Mouse (Mus musculus) stomach, embryonic 16.5 days (tissue): Measurements from ENCODE around the gene Pde11a. TPM values are rescaled to one million over a fixed set of nuclear protein-coding genes. Genes with fewer than 3 reads are reported as not detected.

Source experiments
- ATAC-seq: fragments of 200-750 bp; cut with Nextera tagmentation; 2 replicates; pipeline ENCODE4 v1.8.0; 2017; ENCODE audit warnings: moderate number of reproducible peaks, moderate TSS enrichment; ENCODE audit not compliant: insufficient read depth, low FRiP score
- H3K27ac ChIP-seq: fragments of 300-500 bp; sonication (generic); 2 replicates; pipeline ENCODE4 v1.5.1; 2014; ENCODE audit warnings: low read length
- H3K27me3 ChIP-seq: fragments of 300-500 bp; sonication (generic); 2 replicates; pipeline ENCODE4 v1.6.1; 2014; ENCODE audit warnings: low read length, control low read depth, mixed read lengths; ENCODE audit not compliant: control insufficient read depth, insufficient read depth
- H3K36me3 ChIP-seq: fragments of 300-500 bp; sonication (generic); 2 replicates; pipeline ENCODE4 v1.6.1; 2014; ENCODE audit warnings: low read length; ENCODE audit not compliant: control insufficient read depth, insufficient read depth
- H3K4me1 ChIP-seq: fragments of 300-500 bp; sonication (generic); 2 replicates; pipeline ENCODE4 v1.6.1; 2014; ENCODE audit warnings: low read length, control low read depth, mixed read lengths; ENCODE audit not compliant: control insufficient read depth, insufficient read depth
- H3K4me2 ChIP-seq: fragments of 300-500 bp; sonication (generic); 2 replicates; pipeline ENCODE4 v1.6.1; 2014; ENCODE audit warnings: low read depth, low read length, mixed read lengths
- H3K4me3 ChIP-seq: fragments of 300-500 bp; sonication (generic); replicated peaks from 2 replicates; pipeline ENCODE4 v1.5.1; 2014; ENCODE audit warnings: mild to moderate bottlenecking, low read length
- H3K9ac ChIP-seq: fragments of 300-500 bp; sonication (generic); 2 replicates; pipeline ENCODE4 v1.6.1; 2014; ENCODE audit warnings: low read length
- H3K9me3 ChIP-seq: fragments of 300-500 bp; sonication (generic); replicated peaks from 2 replicates; pipeline ENCODE4 v1.6.1; 2016; ENCODE audit warnings: low read length, control low read depth; ENCODE audit not compliant: control insufficient read depth
- WGBS: fragments of 180-500 bp; shearing (Covaris S2); extraction: QIAGEN DNeasy Blood & Tissue Kit; methylation state at CpG from one replicate; pipeline ENCODE4 v1.1.7; 2014; 5-methylcytosine and 5-hydroxymethylcytosine counted together
- polyA plus RNA-seq: library from polyadenylated mRNA; unstranded; fragments of >200 nt; fragmentation: Nextera tagmentation; extraction: Ambion mirVana; gene quantifications from 2 replicates; pipeline ENCODE4 v1.2.1, GENCODE M21; 2015

Pde11a gene
- polyA plus RNA-seq, 1 experiment from 2014 or later: 0.08 TPM

- no peaks in the 10 kb centered on the region for H3K36me3 ChIP-seq
- ATAC-seq: no peak
- no peak overlapping the region for H3K9ac ChIP-seq
- WGBS: 52% methylated on average over 5 of the region's 5 CpGs
- H3K27me3 ChIP-seq: no peaks in the 10 kb centered on the region
- no peak overlapping the region for H3K4me3 ChIP-seq
- no peak overlapping the region for H3K4me2 ChIP-seq
- no peaks in the 10 kb centered on the region for H3K4me1 ChIP-seq
- H3K27ac ChIP-seq: no peak overlapping the region
- no peaks in the 10 kb centered on the region for H3K9me3 ChIP-seq
Observed at GRCm38 (mm10) chr2:76081991-76082390, 256.6 kb downstream of the Pde11a start.

GRCm38 (mm10) chr2:76080549-76080948 lies 258.0 kb downstream of the Pde11a start:
- no peak overlapping the region for H3K4me3 ChIP-seq
- H3K9me3 ChIP-seq: no peaks in the 10 kb centered on the region
- WGBS: 65% methylated on average over 3 of the region's 3 CpGs
- no peaks in the 10 kb centered on the region for H3K36me3 ChIP-seq
- H3K4me2 ChIP-seq: no peak overlapping the region
- no peaks in the 10 kb centered on the region for H3K4me1 ChIP-seq
- H3K27ac ChIP-seq: no peak overlapping the region
- H3K27me3 ChIP-seq: no peaks in the 10 kb centered on the region
- no peak for ATAC-seq
- no peak overlapping the region for H3K9ac ChIP-seq

GRCm38 (mm10) chr2:76076838-76077237 lies 261.7 kb downstream of the Pde11a start:
- ATAC-seq: no peak
- no peak overlapping the region for H3K27ac ChIP-seq
- H3K4me2 ChIP-seq: no peak overlapping the region
- H3K36me3 ChIP-seq: no peaks in the 10 kb centered on the region
- H3K4me1 ChIP-seq: no peaks in the 10 kb centered on the region
- H3K9ac ChIP-seq: no peak overlapping the region
- H3K9me3 ChIP-seq: no peaks in the 10 kb centered on the region
- H3K27me3 ChIP-seq: no peaks in the 10 kb centered on the region
- H3K4me3 ChIP-seq: no peak overlapping the region
- 50% methylated on average over 2 of the region's 2 CpGs for WGBS

- Histone ChIP-seq H3K27ac (no peak overlapping the region), H3K4me1 (no peaks in the 10 kb centered on the region), H3K4me3 (no peak overlapping the region), H3K4me2 (no peak overlapping the region), H3K9me3 (no peaks in the 10 kb centered on the region), H3K36me3 (no peaks in the 10 kb centered on the region), H3K27me3 (no peaks in the 10 kb centered on the region), H3K9ac (no peak overlapping the region)
- ATAC-seq: no peak
- 87% methylated on average over 4 of the region's 4 CpGs for WGBS
Observed at GRCm38 (mm10) chr2:76076047-76076446, 262.5 kb downstream of the Pde11a start.

- WGBS: 44% methylated on average over 6 of the region's 6 CpGs
Observed at GRCm38 (mm10) chr2:76073079-76073478, 265.5 kb downstream of the Pde11a start.

DNA sequence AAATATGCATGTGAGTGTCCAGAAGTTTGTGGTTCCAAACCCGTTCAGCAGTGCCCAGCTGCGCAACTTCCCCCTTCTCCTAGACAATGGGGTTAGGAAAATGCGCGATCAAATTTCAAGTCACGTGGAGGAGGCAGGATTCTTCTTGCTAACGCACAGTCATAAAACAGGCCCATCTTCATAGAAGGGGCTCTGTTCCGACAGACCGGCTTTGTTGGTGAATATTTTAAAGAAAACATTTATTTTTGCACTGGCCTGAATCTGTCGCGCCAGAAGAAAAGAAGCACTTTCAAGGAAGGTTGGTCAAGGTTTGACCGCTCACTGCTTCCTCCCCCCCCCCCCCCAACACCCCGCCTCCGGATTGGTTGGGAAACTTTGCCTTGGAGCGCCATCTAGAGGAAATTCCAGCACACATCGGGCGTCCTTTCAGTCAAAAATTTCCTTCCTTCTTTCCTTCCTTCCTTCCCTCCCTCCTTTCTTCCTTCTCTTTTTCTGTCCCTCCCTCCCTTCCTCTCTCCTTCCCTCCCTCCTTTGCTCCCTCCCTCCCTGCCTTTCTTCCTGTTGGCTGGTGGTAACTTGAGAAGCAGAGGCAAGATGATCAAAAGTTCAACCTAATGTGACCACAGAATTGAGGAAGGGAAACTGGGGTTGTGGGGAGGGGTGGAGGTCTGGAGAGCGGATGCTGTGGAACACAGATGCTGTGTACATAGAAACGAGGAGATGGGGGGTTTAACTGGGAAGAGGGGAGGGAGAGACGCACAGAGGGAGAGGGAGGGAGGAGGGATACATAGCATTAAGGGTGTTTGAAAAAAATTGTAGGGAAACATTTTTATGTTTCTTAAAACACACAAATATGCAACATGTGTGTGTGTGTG lies 267.9 kb downstream of the Pde11a start:
- Histone ChIP-seq H3K9ac (peak overlapping the region; percentile 62), H3K4me2 (peak overlapping the region; percentile 60), H3K4me3 (peak overlapping the region; percentile 47), H3K27me3 (no peaks in the 10 kb centered on the region), H3K4me1 (peaks cover 8% of the 10 kb centered on the region; the same call in 1 of the 2 replicates), H3K27ac (peak overlapping the region; percentile 76), H3K9me3 (no peaks in the 10 kb centered on the region), H3K36me3 (no peaks in the 10 kb centered on the region)
- under 1% methylated on average over 19 of the region's 19 CpGs for WGBS
- ATAC-seq: peak; percentile 93

More at GRCm38 (mm10) chr2:76073079-76073478, 265.5 kb downstream of the Pde11a start:
- no peak overlapping the region for H3K9ac ChIP-seq
- no peak for ATAC-seq
- no peaks in the 10 kb centered on the region for H3K27me3 ChIP-seq
- H3K4me2 ChIP-seq: no peak overlapping the region
- H3K4me1 ChIP-seq: peaks cover 8% of the 10 kb centered on the region; the same call in 1 of the 2 replicates
- H3K4me3 ChIP-seq: no peak overlapping the region
- peak overlapping the region; percentile 21; the same call in 1 of the 2 replicates for H3K27ac ChIP-seq
- no peaks in the 10 kb centered on the region for H3K9me3 ChIP-seq
- no peaks in the 10 kb centered on the region for H3K36me3 ChIP-seq

- no peak for ATAC-seq
- Histone ChIP-seq H3K9me3 (no peaks in the 10 kb centered on the region), H3K36me3 (no peaks in the 10 kb centered on the region), H3K4me1 (peaks cover 8% of the 10 kb centered on the region; the same call in 1 of the 2 replicates), H3K4me3 (no peak overlapping the region; the same call in 1 of the 2 replicates), H3K27me3 (no peaks in the 10 kb centered on the region), H3K9ac (no peak overlapping the region), H3K4me2 (peak overlapping the region; percentile 60), H3K27ac (no peak overlapping the region)
- 37% methylated on average over 13 of the region's 13 CpGs for WGBS
Observed at GRCm38 (mm10) chr2:76069238-76069637, 269.3 kb downstream of the Pde11a start.

GRCm38 (mm10) chr2:76068155-76068554 lies 270.4 kb downstream of the Pde11a start:
- Histone ChIP-seq H3K9ac (no peak overlapping the region), H3K4me2 (no peak overlapping the region), H3K36me3 (no peaks in the 10 kb centered on the region), H3K27me3 (no peaks in the 10 kb centered on the region), H3K27ac (no peak overlapping the region), H3K4me1 (peaks cover 8% of the 10 kb centered on the region; the same call in 1 of the 2 replicates), H3K9me3 (no peaks in the 10 kb centered on the region), H3K4me3 (no peak overlapping the region)
- no peak for ATAC-seq
- 63% methylated on average over 10 of the region's 10 CpGs for WGBS

- Histone ChIP-seq H3K4me1 (peaks cover 8% of the 10 kb centered on the region; the same call in 1 of the 2 replicates), H3K9ac (no peak overlapping the region), H3K27ac (no peak overlapping the region), H3K9me3 (no peaks in the 10 kb centered on the region), H3K4me2 (no peak overlapping the region), H3K27me3 (0 out of 2 replicates have a peak, but pooled peaks cover 2% of the 10 kb centered on the region), H3K4me3 (no peak overlapping the region), H3K36me3 (no peaks in the 10 kb centered on the region)
- ATAC-seq: no peak
- 62% methylated on average over 4 of the region's 4 CpGs for WGBS
Observed at GRCm38 (mm10) chr2:76067144-76067543, 271.4 kb downstream of the Pde11a start.
